Mouse (Mus musculus) neural tube, embryonic 15.5 days (tissue): ENCODE data around the gene Wfdc11. TPM values are rescaled to one million over a fixed set of nuclear protein-coding genes. Genes with fewer than 3 reads are reported as not detected.
"Not testable (repeated sequence)": the region's sequence is repeated elsewhere in the genome, so short reads cannot be mapped to it uniquely, and the experiment has no call there.

Source experiments
- ATAC-seq: fragments of 200-750 bp; cut with Nextera tagmentation; 2 replicates; pipeline ENCODE4 v1.8.0; 2017; ENCODE audit warnings: mild to moderate bottlenecking, moderate TSS enrichment, moderate library complexity; ENCODE audit not compliant: low FRiP score
- H3K27ac ChIP-seq: fragments of 300-500 bp; sonication (generic); replicated peaks from 2 replicates; pipeline ENCODE4 v1.5.1; 2015; ENCODE audit warnings: mild to moderate bottlenecking, inconsistent platforms
- H3K27me3 ChIP-seq: fragments of 300-500 bp; sonication (generic); replicated peaks from 2 replicates; pipeline ENCODE4 v1.6.1; 2015; ENCODE audit warnings: inconsistent platforms
- H3K36me3 ChIP-seq: fragments of 300-500 bp; sonication (generic); 2 replicates; pipeline ENCODE4 v1.6.1; 2015; ENCODE audit warnings: inconsistent platforms
- H3K4me1 ChIP-seq: fragments of 300-500 bp; sonication (generic); 2 replicates; pipeline ENCODE4 v1.6.1; 2015; ENCODE audit warnings: inconsistent platforms
- H3K4me2 ChIP-seq: fragments of 300-500 bp; sonication (generic); 2 replicates; pipeline ENCODE4 v1.6.1; 2015; ENCODE audit warnings: inconsistent platforms, mild to moderate bottlenecking, moderate library complexity
- H3K4me3 ChIP-seq: fragments of 300-500 bp; sonication (generic); replicated peaks from 2 replicates; pipeline ENCODE4 v1.5.1; 2015; ENCODE audit warnings: mild to moderate bottlenecking, inconsistent platforms
- H3K9ac ChIP-seq: fragments of 300-500 bp; sonication (generic); replicated peaks from 2 replicates; pipeline ENCODE4 v1.6.1; 2015; ENCODE audit warnings: mild to moderate bottlenecking, inconsistent platforms
- H3K9me3 ChIP-seq: fragments of 300-500 bp; sonication (generic); replicated peaks from 2 replicates; pipeline ENCODE4 v1.6.1; 2016; ENCODE audit warnings: inconsistent platforms
- WGBS: fragments of 180-500 bp; shearing (Covaris S2); methylation state at CpG from one replicate; pipeline ENCODE4 v1.1.7; 2015; ENCODE audit warnings: mixed read lengths; 5-methylcytosine and 5-hydroxymethylcytosine counted together
- polyA plus RNA-seq: library from polyadenylated mRNA; unstranded; fragments of >200 nt; fragmentation: Nextera tagmentation; extraction: Ambion mirVana; gene quantifications from 2 replicates; pipeline ENCODE4 v1.2.1, GENCODE M21; 2015

The Wfdc11 gene
- polyA plus RNA-seq, result not detected in 2 replicates

- no peak for ATAC-seq
- H3K27me3 ChIP-seq, result no peaks in the 10 kb centered on the region
Measured at GRCm38 (mm10) chr2:164673987-164674386, at the start of gene Wfdc11. Gene Wfdc11, minus strand, starts transcription at chr2:164674087.

DNA sequence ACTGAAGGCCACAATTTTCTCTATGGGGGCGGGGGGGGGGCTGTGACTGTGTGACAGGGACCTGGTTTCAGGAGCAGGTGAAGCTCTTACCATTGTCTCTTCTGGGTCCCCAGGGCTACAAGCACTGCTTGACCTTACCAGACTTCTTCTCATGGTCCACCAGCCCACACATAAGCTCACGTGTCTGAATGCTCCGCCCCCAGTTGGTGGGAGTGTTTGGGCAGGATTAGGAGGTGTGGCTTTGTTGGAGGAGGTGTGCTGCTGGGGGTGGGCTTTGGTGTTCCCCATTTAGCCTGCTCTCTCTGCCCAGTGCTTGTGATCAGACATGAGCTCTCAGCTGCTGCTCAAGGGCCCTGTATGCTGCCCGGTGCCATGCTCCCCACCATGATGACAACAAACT, 49.4 kb upstream of the Wfdc11 start:
- no peak overlapping the region for H3K27ac ChIP-seq
- WGBS, result 63% methylated on average over 4 of the region's 4 CpGs

More at GRCm38 (mm10) chr2:164673987-164674386, at the start of gene Wfdc11:
- Histone ChIP-seq H3K27ac (no peak within 1 kb of the TSS), H3K9me3 (no peaks in the 10 kb centered on the region), H3K4me1 (peaks cover 5% of the 10 kb centered on the region), H3K36me3 (no peaks in the 10 kb centered on the region), H3K4me3 (no peak within 1 kb of the TSS), H3K9ac (no peak within 1 kb of the TSS), H3K4me2 (no peak within 1 kb of the TSS)
- 87% methylated on average over 7 of the region's 7 CpGs for WGBS

DNA sequence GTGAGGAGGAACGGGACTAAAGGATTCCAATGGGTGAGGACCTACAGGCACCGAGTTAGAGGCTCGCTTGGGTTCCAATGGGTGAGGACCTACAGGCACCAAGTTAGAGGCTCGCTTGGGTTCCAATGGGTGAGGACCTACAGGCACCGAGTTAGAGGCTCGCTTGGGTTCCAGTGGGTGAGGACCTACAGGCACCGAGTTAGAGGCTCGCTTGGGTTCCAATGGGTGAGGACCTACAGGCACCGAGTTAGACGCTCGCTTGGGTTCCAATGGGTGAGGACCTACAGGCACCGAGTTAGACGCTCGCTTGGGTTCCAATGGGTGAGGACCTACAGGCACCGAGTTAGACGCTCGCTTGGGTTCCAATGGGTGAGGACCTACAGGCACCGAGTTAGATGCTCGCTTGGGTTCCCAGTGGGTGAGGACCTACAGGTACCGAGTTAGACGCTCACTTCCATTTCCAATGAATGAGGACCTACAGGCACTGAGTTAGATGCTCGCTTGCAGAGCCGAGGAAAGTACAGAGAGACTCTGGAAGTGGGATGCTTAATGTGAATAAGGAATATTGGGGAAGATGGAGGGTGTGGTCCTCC, 42.4 kb upstream of the Wfdc11 start:
- WGBS, result 94% methylated on average over 23 of the region's 23 CpGs

More for the DNA sequence above, 49.4 kb upstream of the Wfdc11 start:
- Histone ChIP-seq H3K36me3 (no peaks in the 10 kb centered on the region), H3K4me2 (no peak overlapping the region), H3K9ac (no peak overlapping the region), H3K4me1 (no peaks in the 10 kb centered on the region), H3K4me3 (no peak overlapping the region), H3K27me3 (no peaks in the 10 kb centered on the region), H3K9me3 (no peaks in the 10 kb centered on the region)
- ATAC-seq, result no peak

GRCm38 (mm10) chr2:164715005-164715404, 41.1 kb upstream of the Wfdc11 start, which contains the start of gene Spint5:
Gene Spint5, plus strand, starts transcription at chr2:164715305.
- 84% methylated on average over 6 of the region's 6 CpGs for WGBS
- Histone ChIP-seq H3K9ac (no peak within 1 kb of the TSS), H3K4me2 (no peak within 1 kb of the TSS), H3K4me1 (no peaks in the 10 kb centered on the region), H3K9me3 (no peaks in the 10 kb centered on the region), H3K36me3 (no peaks in the 10 kb centered on the region), H3K27me3 (no peaks in the 10 kb centered on the region), H3K4me3 (no peak within 1 kb of the TSS), H3K27ac (no peak within 1 kb of the TSS)
- no peak for ATAC-seq

More for the DNA sequence above, 42.4 kb upstream of the Wfdc11 start:
- not testable (repeated sequence) for H3K27me3 ChIP-seq, H3K4me1 ChIP-seq, H3K4me2 ChIP-seq, H3K27ac ChIP-seq, H3K4me3 ChIP-seq, ATAC-seq, H3K9me3 ChIP-seq, H3K36me3 ChIP-seq, H3K9ac ChIP-seq

DNA sequence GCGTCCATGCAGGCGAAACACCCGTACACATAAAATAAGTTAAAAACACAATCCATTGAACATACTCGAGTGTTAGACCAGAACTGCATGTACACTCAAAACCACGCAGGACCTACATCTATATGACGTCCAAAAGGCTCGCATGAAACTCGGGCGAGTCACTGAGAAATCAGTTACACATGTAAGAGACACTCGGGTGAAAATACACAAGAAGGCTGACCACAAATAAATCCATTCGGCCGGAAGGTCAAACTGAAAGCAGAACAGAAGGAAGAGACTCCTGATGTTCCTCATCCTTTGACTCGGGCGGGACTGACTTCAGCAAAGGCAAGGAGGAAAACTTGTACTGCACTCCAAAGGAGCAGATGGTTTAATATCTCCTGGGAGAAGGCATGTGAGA, 32.1 kb upstream of the Wfdc11 start:
- no peaks in the 10 kb centered on the region for H3K27me3 ChIP-seq
- no peaks in the 10 kb centered on the region for H3K4me1 ChIP-seq
- H3K4me3 ChIP-seq, result no peak overlapping the region
- no peak overlapping the region for H3K27ac ChIP-seq
- WGBS, result 93% methylated on average over 14 of the region's 14 CpGs
- H3K9ac ChIP-seq, result no peak overlapping the region
- H3K4me2 ChIP-seq, result no peak overlapping the region
- no peaks in the 10 kb centered on the region for H3K36me3 ChIP-seq
- no peak for ATAC-seq
- no peaks in the 10 kb centered on the region for H3K9me3 ChIP-seq

DNA sequence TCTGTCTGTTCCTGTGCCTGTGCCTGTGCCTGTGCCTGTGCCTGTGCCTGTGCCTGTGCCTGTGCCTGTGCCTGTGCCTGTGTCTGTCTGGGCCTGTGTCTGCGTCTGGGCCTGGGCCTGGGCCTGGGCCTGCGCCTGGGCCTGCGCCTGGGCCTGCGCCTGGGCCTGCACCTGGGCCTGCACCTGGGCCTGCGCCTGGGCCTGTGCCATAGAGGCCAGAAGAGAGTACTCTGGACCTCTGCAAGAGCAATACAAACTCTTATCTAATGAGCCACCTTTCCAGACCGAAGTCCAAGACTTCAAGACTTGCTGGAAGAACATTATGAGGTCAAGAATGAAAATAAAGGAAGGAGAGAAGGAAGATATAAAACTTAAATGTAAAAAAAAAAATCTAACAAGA, 31.4 kb upstream of the Wfdc11 start:
- WGBS, result 94% methylated on average over 6 of the region's 6 CpGs
- no peak overlapping the region for H3K27ac ChIP-seq
- H3K9ac ChIP-seq, result no peak overlapping the region
- no peaks in the 10 kb centered on the region for H3K36me3 ChIP-seq
- no peaks in the 10 kb centered on the region for H3K4me1 ChIP-seq
- H3K27me3 ChIP-seq, result no peaks in the 10 kb centered on the region
- ATAC-seq, result no peak
- H3K4me2 ChIP-seq, result no peak overlapping the region
- no peak overlapping the region for H3K4me3 ChIP-seq
- no peaks in the 10 kb centered on the region for H3K9me3 ChIP-seq

GRCm38 (mm10) chr2:164704235-164704634, 30.3 kb upstream of the Wfdc11 start:
- 77% methylated on average over 5 of the region's 5 CpGs for WGBS

GRCm38 (mm10) chr2:164701761-164702160, 27.9 kb upstream of the Wfdc11 start:
- no peak overlapping the region for H3K4me2 ChIP-seq
- no peaks in the 10 kb centered on the region for H3K27me3 ChIP-seq
- no peaks in the 10 kb centered on the region for H3K4me1 ChIP-seq
- H3K9me3 ChIP-seq, result no peaks in the 10 kb centered on the region
- no peaks in the 10 kb centered on the region for H3K36me3 ChIP-seq
- no peak overlapping the region for H3K9ac ChIP-seq
- H3K27ac ChIP-seq, result no peak overlapping the region
- no peak overlapping the region for H3K4me3 ChIP-seq
- 82% methylated on average over 5 of the region's 5 CpGs for WGBS
- no peak for ATAC-seq

More at GRCm38 (mm10) chr2:164704235-164704634, 30.3 kb upstream of the Wfdc11 start:
- Histone ChIP-seq H3K4me1 (no peaks in the 10 kb centered on the region), H3K9me3 (no peaks in the 10 kb centered on the region), H3K4me2 (no peak overlapping the region), H3K4me3 (no peak overlapping the region), H3K27ac (no peak overlapping the region), H3K27me3 (no peaks in the 10 kb centered on the region), H3K36me3 (no peaks in the 10 kb centered on the region), H3K9ac (no peak overlapping the region)
- no peak for ATAC-seq

- H3K36me3 ChIP-seq, result no peaks in the 10 kb centered on the region
- no peaks in the 10 kb centered on the region for H3K4me1 ChIP-seq
- no peak for ATAC-seq
- H3K4me2 ChIP-seq, result no peak overlapping the region
- H3K9me3 ChIP-seq, result no peaks in the 10 kb centered on the region
- H3K9ac ChIP-seq, result no peak overlapping the region
- WGBS, result 81% methylated on average over 5 of the region's 5 CpGs
- H3K4me3 ChIP-seq, result no peak overlapping the region
- no peaks in the 10 kb centered on the region for H3K27me3 ChIP-seq
- no peak overlapping the region for H3K27ac ChIP-seq
Measured at GRCm38 (mm10) chr2:164700959-164701358, 27.1 kb upstream of the Wfdc11 start.

GRCm38 (mm10) chr2:164698201-164698600, 24.3 kb upstream of the Wfdc11 start, which contains the start of gene Spint4:
Gene Spint4, plus strand, starts transcription at chr2:164698501.
- Histone ChIP-seq H3K27me3 (no peaks in the 10 kb centered on the region), H3K4me3 (no peak within 1 kb of the TSS), H3K4me2 (no peak within 1 kb of the TSS), H3K9ac (no peak within 1 kb of the TSS), H3K27ac (no peak within 1 kb of the TSS), H3K4me1 (no peaks in the 10 kb centered on the region), H3K36me3 (no peaks in the 10 kb centered on the region), H3K9me3 (no peaks in the 10 kb centered on the region)
- no peak for ATAC-seq
- 72% methylated on average over 4 of the region's 4 CpGs for WGBS

GRCm38 (mm10) chr2:164684807-164685206, 10.9 kb upstream of the Wfdc11 start, which contains the start of gene Wfdc13:
Gene Wfdc13, plus strand, starts transcription at chr2:164685107.
- H3K27me3 ChIP-seq, result no peaks in the 10 kb centered on the region
- WGBS, result 76% methylated on average over 3 of the region's 3 CpGs
- no peaks in the 10 kb centered on the region for H3K9me3 ChIP-seq
- H3K9ac ChIP-seq, result no peak within 1 kb of the TSS
- no peak for ATAC-seq
- H3K4me1 ChIP-seq, result no peaks in the 10 kb centered on the region
- H3K36me3 ChIP-seq, result no peaks in the 10 kb centered on the region
- no peak within 1 kb of the TSS for H3K27ac ChIP-seq
- H3K4me2 ChIP-seq, result no peak within 1 kb of the TSS
- no peak within 1 kb of the TSS for H3K4me3 ChIP-seq

GRCm38 (mm10) chr2:164679906-164680305, 6.0 kb upstream of the Wfdc11 start:
- Histone ChIP-seq H3K9ac (no peak overlapping the region), H3K4me1 (peaks cover 10% of the 10 kb centered on the region)

More at GRCm38 (mm10) chr2:164679906-164680305, 6.0 kb upstream of the Wfdc11 start:
- H3K27me3 ChIP-seq, result no peaks in the 10 kb centered on the region
- no peak overlapping the region for H3K27ac ChIP-seq
- H3K9me3 ChIP-seq, result no peaks in the 10 kb centered on the region
- no peak for ATAC-seq
- no peaks in the 10 kb centered on the region for H3K36me3 ChIP-seq
- H3K4me2 ChIP-seq, result no peak overlapping the region
- no peak overlapping the region for H3K4me3 ChIP-seq
- 49% methylated on average over 3 of the region's 3 CpGs for WGBS
